Comparison of ENCODE assay signal across 7 mouse cellular contexts in genomic region chr12:58268186-58268562, GRCm38 (mm10). TPM values are rescaled to one million over a fixed set of nuclear protein-coding genes. Genes with fewer than 3 reads are reported as not detected.
DNase-seq lines count a peak whose midpoint lies in the region; ATAC-seq and TF ChIP-seq lines count a peak whose summit lies in the region.

No protein-coding gene starts in this region.

- peak overlapping the region; percentile 76 for H3K4me2 ChIP-seq in limb, embryonic 13.5 days (replicated peaks)
- H3K4me2 ChIP-seq in midbrain, postnatal 0 days (ENCODE audit: low read depth, low read length, poor library complexity, severe bottlenecking): peak overlapping the region; percentile 79

- 5% methylated on average over 15 of the region's 15 CpGs for WGBS in limb, embryonic 13.5 days
- 8% methylated on average over 15 of the region's 15 CpGs for WGBS in midbrain, postnatal 0 days

- no peak for TF ChIP-seq POLR2A in embryonic fibroblast, embryonic 13.5 days (IDR thresholded peaks at IDR 0.05; ENCODE audit: low read depth, low read length)

- H3K9ac ChIP-seq in limb, embryonic 13.5 days: peak overlapping the region; percentile 75
- peak overlapping the region; percentile 48 for H3K9ac ChIP-seq in midbrain, postnatal 0 days (replicated peaks; ENCODE audit: low read length, poor library complexity, severe bottlenecking)

- no peaks in the 10 kb centered on the region for H3K36me3 ChIP-seq in limb, embryonic 13.5 days
- no peaks in the 10 kb centered on the region for H3K36me3 ChIP-seq in midbrain, postnatal 0 days (ENCODE audit: insufficient read depth, low read length)

- H3K9me3 ChIP-seq in limb, embryonic 13.5 days: no peaks in the 10 kb centered on the region
- no peaks in the 10 kb centered on the region for H3K9me3 ChIP-seq in midbrain, postnatal 0 days (ENCODE audit: low read length)

- H3K4me1 ChIP-seq in embryonic fibroblast, embryonic 13.5 days (ENCODE audit: control insufficient read depth, insufficient read depth, low read length): no peaks in the 10 kb centered on the region
- peaks cover 34% of the 10 kb centered on the region for H3K4me1 ChIP-seq in limb, embryonic 13.5 days
- H3K4me1 ChIP-seq in midbrain, postnatal 0 days (ENCODE audit: insufficient read depth, low read length): 0 out of 2 replicates have a peak, but pooled peaks cover 3% of the 10 kb centered on the region

- H3K4me3 ChIP-seq in embryonic fibroblast, embryonic 13.5 days (ENCODE audit: insufficient read depth, low read length): peak overlapping the region; percentile 2
- peak overlapping the region; percentile 49 for H3K4me3 ChIP-seq in limb, embryonic 13.5 days
- H3K4me3 ChIP-seq in midbrain, postnatal 0 days (ENCODE audit: low read depth, low read length): peak overlapping the region; percentile 43

- no peak for TF ChIP-seq CTCF in embryonic fibroblast, embryonic 13.5 days (IDR thresholded peaks at IDR 0.05; ENCODE audit: borderline replicate concordance, insufficient read depth, low read length)
- TF ChIP-seq CTCF in midbrain, postnatal 0 days (IDR thresholded peaks at IDR 0.05): peak; percentile 21; the same call in 1 of the 2 replicates

- no peak overlapping the region for H3K27ac ChIP-seq in embryonic fibroblast, embryonic 13.5 days (ENCODE audit: insufficient read depth, low read length)
- H3K27ac ChIP-seq in limb, embryonic 13.5 days: peak overlapping the region; percentile 97
- H3K27ac ChIP-seq in midbrain, postnatal 0 days (ENCODE audit: low read depth, low read length): no peak overlapping the region

- H3K27me3 ChIP-seq in limb, embryonic 13.5 days: no peaks in the 10 kb centered on the region
- no peaks in the 10 kb centered on the region for H3K27me3 ChIP-seq in midbrain, postnatal 0 days (ENCODE audit: insufficient read depth, low read length)

- ATAC-seq in limb, embryonic 13.5 days (ENCODE audit: low FRiP score, low read depth): peak; percentile 58
- ATAC-seq in midbrain, postnatal 0 days (ENCODE audit: low FRiP score): peak; percentile 61

- DNase-seq in ovary, adult 18-20 months (ENCODE audit: low spot score): peak; percentile 5
- no peak for DNase-seq in ovary, postnatal 36 days (ENCODE audit: low spot score)
- peak; percentile 21 for DNase-seq in heart, postnatal 4 days
- DNase-seq in midbrain, postnatal 0 days (ENCODE audit: low spot score): peak; percentile 12
- DNase-seq in T-cell, adult 2 months (ENCODE audit: low spot score): no peak

RNA-seq across cellular contexts. Expression of gene Clec14a, which starts 0.9 kb away (rescaled TPM):
- polyA plus RNA-seq in embryonic fibroblast, embryonic 13.5 days (2011; ENCODE audit: insufficient read length, low read depth, missing spikeins): 2.8 and 4.9 TPM in 2 replicates
- total RNA-seq in heart, postnatal 4 days (2021): 10 to 100 TPM; 28.5 to 29.9 TPM
- polyA plus RNA-seq in limb, embryonic 13.5 days (2015; fragmentation: Nextera tagmentation; extraction: Ambion mirVana): 15.0 and 15.4 TPM in 2 replicates
- total RNA-seq in midbrain, postnatal 0 days (2014; rRNA removed): 6.0 and 8.7 TPM in 2 replicates
- 6.5 TPM in 2 replicates for polyA plus RNA-seq in midbrain, postnatal 0 days (2015; fragmentation: Nextera tagmentation; extraction: Ambion mirVana)

RNA-seq across cellular contexts. Expression of gene Sstr1, which starts 56.6 kb away (rescaled TPM):
- 0.42 and 0.60 TPM in 2 replicates for polyA plus RNA-seq in embryonic fibroblast, embryonic 13.5 days (2011; ENCODE audit: insufficient read length, low read depth, missing spikeins)
- under 1 TPM in 1 of 2 experiments, not detected in 1; 0.17 TPM for total RNA-seq in heart, postnatal 4 days (2021)
- 3.7 and 3.8 TPM in 2 replicates for polyA plus RNA-seq in limb, embryonic 13.5 days (2015; fragmentation: Nextera tagmentation; extraction: Ambion mirVana)
- 39.9 and 49.7 TPM in 2 replicates for total RNA-seq in midbrain, postnatal 0 days (2014; rRNA removed)
- polyA plus RNA-seq in midbrain, postnatal 0 days (2015; fragmentation: Nextera tagmentation; extraction: Ambion mirVana): 13.4 and 17.3 TPM in 2 replicates

Comparison
In these comparisons a context has a peak if more than half of its experiments do, and no peak if none do; other contexts are left out.
1. DNase-seq: peak in ovary, adult 18-20 months (single experiment), heart, postnatal 4 days (single experiment) and midbrain, postnatal 0 days (single experiment); none in ovary, postnatal 36 days (single experiment) and T-cell, adult 2 months (single experiment).
2. Peak in every context shown above with its lines, with median percentiles within 50 percentile points of each other: H3K4me3 ChIP-seq.